Mouse (Mus musculus) myocyte (in vitro differentiated cells): ENCODE data around the gene Mepce.

Source experiments
- CEBPB ChIP-seq: IDR thresholded peaks from 2 replicates; pipeline ENCODE4 v1.6.1; 2011; ENCODE audit warnings: mild to moderate bottlenecking, moderate library complexity; ENCODE audit not compliant: poor library complexity, insufficient read depth, severe bottlenecking
- E2F4 ChIP-seq: IDR thresholded peaks from one replicate; pipeline ENCODE4 v1.6.1; 2011; ENCODE audit warnings: mild to moderate bottlenecking, control low read depth, moderate library complexity; ENCODE audit not compliant: insufficient read depth
- MAX ChIP-seq: IDR thresholded peaks from one replicate; pipeline ENCODE4 v1.6.1; 2011; ENCODE audit warnings: low read depth, mild to moderate bottlenecking, control low read depth
- MYOD1 ChIP-seq, 3 experiments: IDR thresholded peaks; one replicate each; pipeline ENCODE4 v1.6.1; 2011; ENCODE audit warnings: control low read depth in 2 of 3, low read depth in 2 of 3, mild to moderate bottlenecking in 2 of 3, moderate library complexity in 1 of 3; ENCODE audit not compliant: insufficient read length in 2 of 3, control insufficient read depth in 1 of 3
- MYOG ChIP-seq, 3 experiments: IDR thresholded peaks; one replicate each; pipeline ENCODE4 v1.6.1; 2011; ENCODE audit warnings: control low read depth in 2 of 3, low read depth in 2 of 3, mild to moderate bottlenecking in 2 of 3; ENCODE audit not compliant: insufficient read length in 2 of 3, control insufficient read depth in 1 of 3, insufficient read depth in 1 of 3
- POLR2A ChIP-seq: IDR thresholded peaks from one replicate; pipeline ENCODE4 v1.6.1; 2011; ENCODE audit warnings: low read depth, mild to moderate bottlenecking, control low read depth, moderate library complexity; ENCODE audit not compliant: insufficient read length
- POLR2AphosphoS2 ChIP-seq: IDR thresholded peaks from one replicate; pipeline ENCODE4 v1.6.1; 2011; ENCODE audit warnings: low read depth, control low read depth; ENCODE audit not compliant: insufficient read length
- REST ChIP-seq: IDR thresholded peaks from one replicate; pipeline ENCODE4 v1.6.1; 2011; ENCODE audit warnings: mild to moderate bottlenecking, control low read depth, moderate library complexity; ENCODE audit not compliant: insufficient read depth, insufficient read length
- SRF ChIP-seq: IDR thresholded peaks from one replicate; pipeline ENCODE4 v1.6.1; 2011; ENCODE audit warnings: low read depth; ENCODE audit not compliant: control insufficient read depth, insufficient read length
- TCF12 ChIP-seq: IDR thresholded peaks from one replicate; pipeline ENCODE4 v1.6.1; 2011; ENCODE audit warnings: mild to moderate bottlenecking, control low read depth; ENCODE audit not compliant: poor library complexity, insufficient read depth, severe bottlenecking
- USF1 ChIP-seq: IDR thresholded peaks from one replicate; pipeline ENCODE4 v1.6.1; 2011; ENCODE audit warnings: low read depth, mild to moderate bottlenecking, control low read depth, moderate library complexity

GRCm38 (mm10) chr5:137742836-137743235, 44.6 kb downstream of the Mepce start:
- TF ChIP-seq POLR2A (no peak), MYOG (IDR thresholded peaks at IDR 0.05; ENCODE audit: control insufficient read depth in 1 of 3, insufficient read depth in 1 of 3, insufficient read length in 2 of 3, low read depth in 2 of 3) (no peak), USF1 (no peak), POLR2AphosphoS2 (no peak), E2F4 (no peak), MAX (no peak), TCF12 (no peak), SRF (no peak), CEBPB (no peak), MYOD1 (IDR thresholded peaks at IDR 0.05; ENCODE audit: control insufficient read depth in 1 of 3, insufficient read length in 2 of 3, low read depth in 2 of 3) (no peak), REST (no peak)
